22 mouse cellular contexts compared by ENCODE assay signal in genomic region chr13:62944109-62944508, GRCm38 (mm10). TPM values are rescaled to one million over a fixed set of nuclear protein-coding genes. Genes with fewer than 3 reads are reported as not detected.
DNase-seq lines count a peak whose midpoint lies in the region; ATAC-seq and TF ChIP-seq lines count a peak whose summit lies in the region.
"Had no signal": no experiment of that assay in that cellular context is flagged by ENCODE, and none has a peak within 500 bp of the region (broad histone marks: within the 10 kb centered on the region; RNA-seq: fewer than 3 reads in every experiment).

No protein-coding gene starts in this region.

- H3K4me2 ChIP-seq in heart, postnatal 0 days (ENCODE audit: low read depth, low read length) = no peak overlapping the region
- H3K4me2 ChIP-seq in limb, embryonic 14.5 days (replicated peaks; ENCODE audit: low read depth, low read length, severe bottlenecking) = no peak overlapping the region
- H3K4me2 ChIP-seq: embryonic facial prominence, embryonic 12.5 days; forebrain, embryonic 15.5 days; heart, embryonic 15.5 days; liver, embryonic 15.5 days had no signal

- no peaks in the 10 kb centered on the region for H3K4me1 ChIP-seq in heart, postnatal 0 days (ENCODE audit: control insufficient read depth, insufficient read depth)
- peaks cover 32% of the 10 kb centered on the region for H3K4me1 ChIP-seq in limb, embryonic 14.5 days (ENCODE audit: control insufficient read depth, insufficient read depth, low read length)
- H3K4me1 ChIP-seq: heart, embryonic 15.5 days; hindbrain, embryonic 10.5 days had no signal

- no peak for TF ChIP-seq POLR2A in limb, embryonic 14.5 days (IDR thresholded peaks at IDR 0.05; ENCODE audit: borderline replicate concordance, extremely low read depth, insufficient read depth, insufficient read length)

- ATAC-seq in heart, postnatal 0 days (ENCODE audit: insufficient read depth, low read depth) = no peak
- no peak; the same call in 1 of the 2 replicates for ATAC-seq in limb, embryonic 14.5 days (ENCODE audit: low FRiP score, low read depth)
- ATAC-seq: forebrain, embryonic 15.5 days had no signal

- H3K36me3 ChIP-seq in heart, postnatal 0 days (replicated peaks; ENCODE audit: control insufficient read depth, insufficient read depth, low read length) = no peaks in the 10 kb centered on the region
- no peaks in the 10 kb centered on the region for H3K36me3 ChIP-seq in limb, embryonic 14.5 days (ENCODE audit: control insufficient read depth, insufficient read depth, low read length)
- H3K36me3 ChIP-seq: embryonic facial prominence, embryonic 12.5 days; forebrain, embryonic 15.5 days; heart, embryonic 15.5 days; hindbrain, embryonic 10.5 days; liver, embryonic 15.5 days; midbrain, embryonic 10.5 days had no signal

- H3K27ac ChIP-seq in heart, postnatal 0 days (ENCODE audit: low read depth) = no peak overlapping the region
- H3K27ac ChIP-seq in layer of hippocampus, adult 2 months = no peak overlapping the region
- H3K27ac ChIP-seq in limb, embryonic 14.5 days (replicated peaks; ENCODE audit: low read depth, low read length) = peak overlapping the region; percentile 67
- H3K27ac ChIP-seq: forebrain, embryonic 15.5 days; heart, embryonic 15.5 days; hindbrain, embryonic 10.5 days; left cerebral cortex, adult 2 months; liver, embryonic 15.5 days; midbrain, embryonic 10.5 days had no signal

- H3K9me3 ChIP-seq in heart, postnatal 0 days (replicated peaks; ENCODE audit: control insufficient read depth, low read length) = no peaks in the 10 kb centered on the region
- H3K9me3 ChIP-seq in limb, embryonic 14.5 days (ENCODE audit: control insufficient read depth, low read length) = no peaks in the 10 kb centered on the region
- H3K9me3 ChIP-seq: embryonic facial prominence, embryonic 12.5 days; forebrain, embryonic 15.5 days; heart, embryonic 15.5 days; hindbrain, embryonic 10.5 days; liver, embryonic 15.5 days; midbrain, embryonic 10.5 days had no signal

- TF ChIP-seq CTCF in heart, postnatal 0 days (IDR thresholded peaks at IDR 0.05; ENCODE audit: low read depth) = peak; percentile 23; the same call in 1 of the 2 replicates
- peak; percentile 18; the same call in 1 of the 2 replicates for TF ChIP-seq CTCF in layer of hippocampus, adult 2 months (conservative IDR thresholded peaks at IDR 0.05)

- TF ChIP-seq EP300 in heart, postnatal 0 days (IDR thresholded peaks at IDR 0.05; ENCODE audit: low read depth) = no peak

- intact Hi-C loops in heart, postnatal 14 days (cut with DNase I) = no loop called here
- intact Hi-C loops in left cerebral cortex, postnatal 36 days (cut with DNase I) = loop anchor here (10.0 kb wide), 1 partner anchor 311 kb away; no protein-coding TSS in a partner anchor

- H3K27me3 ChIP-seq in heart, postnatal 0 days (ENCODE audit: control insufficient read depth, insufficient read depth, low read length) = no peaks in the 10 kb centered on the region
- H3K27me3 ChIP-seq in limb, embryonic 14.5 days (ENCODE audit: control insufficient read depth, insufficient read depth, low read length) = no peaks in the 10 kb centered on the region
- H3K27me3 ChIP-seq: embryonic facial prominence, embryonic 12.5 days; forebrain, embryonic 15.5 days; heart, embryonic 15.5 days; liver, embryonic 15.5 days had no signal

- no peak overlapping the region for H3K9ac ChIP-seq in heart, postnatal 0 days (replicated peaks; ENCODE audit: low read depth, low read length)
- no peak overlapping the region for H3K9ac ChIP-seq in limb, embryonic 14.5 days (ENCODE audit: low read depth, low read length, severe bottlenecking)
- H3K9ac ChIP-seq: embryonic facial prominence, embryonic 12.5 days; forebrain, embryonic 15.5 days; heart, embryonic 15.5 days; liver, embryonic 15.5 days had no signal

- H3K4me3 ChIP-seq in heart, postnatal 0 days (ENCODE audit: low read depth, low read length) = no peak overlapping the region
- no peak overlapping the region for H3K4me3 ChIP-seq in layer of hippocampus, adult 2 months
- H3K4me3 ChIP-seq in limb, embryonic 14.5 days (replicated peaks; ENCODE audit: low read length) = no peak overlapping the region
- H3K4me3 ChIP-seq: embryonic facial prominence, embryonic 12.5 days; erythroblast, embryonic 14.5 days; forebrain, embryonic 15.5 days; heart, embryonic 15.5 days; hindbrain, embryonic 10.5 days; left cerebral cortex, adult 2 months; liver, embryonic 15.5 days; midbrain, embryonic 10.5 days had no signal

- 69% methylated on average over 6 of the region's 6 CpGs for WGBS in heart, postnatal 0 days
- WGBS in limb, embryonic 14.5 days = 40% methylated on average over 6 of the region's 6 CpGs

- no peak for DNase-seq in heart, postnatal 0 days (ENCODE audit: low spot score)
- DNase-seq in heart, postnatal 14 days = no peak
- no peak for DNase-seq in layer of hippocampus, adult 2 months (ENCODE audit: low spot score in 2 of 2)
- no peak for DNase-seq in layer of hippocampus, postnatal 14 days (ENCODE audit: low spot score in 2 of 2)
- peak; percentile 18 for DNase-seq in brain, adult 2 months (ENCODE audit: low read depth, low spot score)
- DNase-seq in limb, embryonic 14.5 days (ENCODE audit: low spot score) = no peak
- no peak for DNase-seq in right cerebral cortex, postnatal 14 days
- DNase-seq in left cerebral cortex, postnatal 36 days (ENCODE audit: low spot score in 2 of 2) = no peak
- DNase-seq: adrenal gland, adult 2 months; B cell, adult 2 months; cerebellum, adult 8-10 months; lung, postnatal 36 days; thymus, postnatal 14 days had no signal

RNA-seq across cellular contexts. Expression of gene 2010111I01Rik, which starts 20.6 kb away (rescaled TPM):
- total RNA-seq in heart, postnatal 0 days (2014; rRNA removed; ENCODE audit: low replicate concordance) = 143 and 149 TPM in 2 replicates
- 80.0 and 107 TPM in 2 replicates for polyA plus RNA-seq in heart, postnatal 0 days (2015; fragmentation: Nextera tagmentation; extraction: Ambion mirVana)
- total RNA-seq in heart, postnatal 14 days (2021) = 100 to 1,000 TPM; 109 to 114 TPM
- 10 to 100 TPM; 89.8 to 91.4 TPM for total RNA-seq in layer of hippocampus, adult 2 months (2021)
- 10 to 100 TPM; 72.1 to 92.0 TPM for total RNA-seq in layer of hippocampus, postnatal 14 days (2021)
- 220 and 231 TPM in 2 replicates for polyA plus RNA-seq in limb, embryonic 14.5 days (2012; rRNA removed)
- 255 and 281 TPM in 2 replicates for polyA plus RNA-seq in limb, embryonic 14.5 days (2014; fragmentation: Nextera tagmentation; extraction: Ambion mirVana)
- 100 to 1,000 TPM in 1 of 2 experiments, 10 to 100 TPM in 1; 93.2 to 121 TPM for total RNA-seq in left cerebral cortex, postnatal 36 days (2021)

RNA-seq across cellular contexts. Expression of gene Fbp1, which starts 56.0 kb away (rescaled TPM):
- total RNA-seq in heart, postnatal 0 days (2014; rRNA removed; ENCODE audit: low replicate concordance) = 1.2 TPM in 1 of 2 replicates, not detected in the other
- polyA plus RNA-seq in heart, postnatal 0 days (2015; fragmentation: Nextera tagmentation; extraction: Ambion mirVana) = 0.18 TPM in 2 replicates
- total RNA-seq in heart, postnatal 14 days (2021) = not detected
- under 1 TPM in 1 of 2 experiments, not detected in 1; 0.61 TPM for total RNA-seq in layer of hippocampus, adult 2 months (2021)
- 1 to 10 TPM in 1 of 2 experiments, under 1 TPM in 1; 0.86 to 1.2 TPM for total RNA-seq in layer of hippocampus, postnatal 14 days (2021)
- polyA plus RNA-seq in limb, embryonic 14.5 days (2012; rRNA removed) = 0.89 and 1.00 TPM in 2 replicates
- polyA plus RNA-seq in limb, embryonic 14.5 days (2014; fragmentation: Nextera tagmentation; extraction: Ambion mirVana) = 1.1 and 2.2 TPM in 2 replicates
- total RNA-seq in left cerebral cortex, postnatal 36 days (2021) = under 1 TPM; 0.79 TPM
- polyA plus RNA-seq: erythroblast, embryonic 14.5 days; forebrain, embryonic 15.5 days; neural tube, embryonic 11.5 days had no signal
